Mouse (Mus musculus) layer of hippocampus, postnatal 10 days (tissue): ENCODE results near the gene Sh2b2. TPM values are rescaled to one million over a fixed set of nuclear protein-coding genes. Genes with fewer than 3 reads are reported as not detected.
"Not testable (repeated sequence)": the region's sequence is repeated elsewhere in the genome, so short reads cannot be mapped to it uniquely, and the experiment has no call there.

Experiments used
- DNase-seq, 2 experiments: peaks; one replicate each; pipeline ENCODE4 v3.0.0; 2021; ENCODE audit warnings: low spot score in 2 of 2
- total RNA-seq, 2 experiments: library from RNA; stranded (reverse); gene quantifications; 2 replicates each; pipeline ENCODE4 v1.2.3; 2021

Sh2b2 gene
- total RNA-seq, 2 experiments from 2014 or later: 13.2 to 13.4 TPM

DNA sequence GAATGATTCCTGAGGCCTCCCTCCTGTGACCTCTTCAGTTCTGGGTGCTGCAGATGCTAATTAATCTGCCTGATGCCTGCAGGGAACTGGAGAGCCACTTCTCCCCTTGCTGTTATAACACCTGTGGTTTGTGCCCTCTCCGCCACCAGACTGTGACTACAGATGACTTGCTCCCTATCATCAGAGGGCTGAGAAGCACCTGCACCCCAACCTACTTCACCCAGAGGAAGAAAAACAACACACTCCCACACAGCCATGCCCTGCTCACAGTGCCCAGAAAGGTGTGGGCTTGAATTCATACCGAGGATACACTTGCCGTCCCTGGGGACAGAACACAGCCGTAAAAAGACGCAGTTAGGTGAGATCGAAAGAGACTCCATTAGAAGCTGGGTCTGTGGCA is 5.2 kb downstream of the Sh2b2 start:
- no peak for DNase-seq

DNA sequence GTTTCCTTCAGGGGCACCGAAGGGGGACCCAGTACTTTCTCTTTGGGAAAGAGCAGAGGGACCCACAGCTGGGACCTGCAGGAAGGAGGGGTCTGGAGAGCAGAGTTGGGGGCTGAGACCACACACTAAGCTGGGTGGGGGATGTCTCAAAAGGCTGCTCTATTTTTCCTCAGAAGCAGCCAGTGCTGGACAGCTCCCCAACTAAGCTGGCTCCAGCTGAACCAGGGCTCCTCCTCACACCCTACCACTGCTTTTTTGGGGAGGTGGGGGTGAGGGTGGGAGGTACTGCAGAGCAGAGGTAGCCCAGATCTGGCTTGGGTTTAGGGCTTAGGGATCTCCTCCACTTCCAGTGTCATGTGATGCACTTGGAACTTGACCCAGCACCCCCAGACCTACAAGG is 6.0 kb downstream of the Sh2b2 start:
- no peak for DNase-seq

DNA sequence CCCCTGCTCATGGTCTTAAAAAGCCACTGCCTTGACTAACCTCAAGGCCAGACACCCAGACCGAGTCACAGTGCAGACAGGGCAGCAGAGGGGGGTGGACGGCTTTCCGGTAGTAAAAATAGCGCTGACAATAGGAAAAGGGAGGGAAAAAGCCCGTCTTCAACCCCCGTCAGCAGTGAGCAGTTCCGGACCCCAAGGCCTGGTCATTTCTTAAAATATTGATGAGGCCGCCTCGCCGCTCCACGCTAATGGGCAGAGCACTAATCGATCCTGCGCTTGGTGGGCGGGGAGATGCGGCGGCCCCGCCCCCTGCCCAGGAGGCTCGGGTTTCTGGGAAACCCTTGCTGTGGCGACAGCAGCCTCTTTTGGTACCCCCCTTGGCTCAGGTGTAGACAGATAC is 8.7 kb downstream of the Sh2b2 start:
- peak in 1 of 2 experiments; percentile 27 for DNase-seq

DNA sequence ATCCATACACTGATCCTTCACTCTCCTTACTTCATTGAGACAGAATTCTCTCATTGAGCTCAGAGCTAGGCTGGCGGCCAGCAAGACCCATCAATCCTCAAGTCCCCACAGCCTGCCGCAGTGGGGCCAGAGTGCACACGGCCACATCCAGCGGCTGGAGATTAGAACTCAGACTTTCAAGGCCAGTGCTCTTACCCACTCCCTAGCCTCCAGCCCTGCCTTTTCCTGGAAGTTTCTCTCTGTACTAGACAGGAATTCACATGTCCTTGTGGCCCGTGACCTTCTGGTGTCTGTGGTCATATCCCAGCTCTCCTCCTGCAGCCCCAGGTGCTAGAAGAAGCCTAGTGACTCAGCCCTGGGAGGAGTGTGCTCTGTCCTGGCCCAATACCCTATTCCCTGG is 9.7 kb downstream of the Sh2b2 start:
- no peak for DNase-seq

DNA sequence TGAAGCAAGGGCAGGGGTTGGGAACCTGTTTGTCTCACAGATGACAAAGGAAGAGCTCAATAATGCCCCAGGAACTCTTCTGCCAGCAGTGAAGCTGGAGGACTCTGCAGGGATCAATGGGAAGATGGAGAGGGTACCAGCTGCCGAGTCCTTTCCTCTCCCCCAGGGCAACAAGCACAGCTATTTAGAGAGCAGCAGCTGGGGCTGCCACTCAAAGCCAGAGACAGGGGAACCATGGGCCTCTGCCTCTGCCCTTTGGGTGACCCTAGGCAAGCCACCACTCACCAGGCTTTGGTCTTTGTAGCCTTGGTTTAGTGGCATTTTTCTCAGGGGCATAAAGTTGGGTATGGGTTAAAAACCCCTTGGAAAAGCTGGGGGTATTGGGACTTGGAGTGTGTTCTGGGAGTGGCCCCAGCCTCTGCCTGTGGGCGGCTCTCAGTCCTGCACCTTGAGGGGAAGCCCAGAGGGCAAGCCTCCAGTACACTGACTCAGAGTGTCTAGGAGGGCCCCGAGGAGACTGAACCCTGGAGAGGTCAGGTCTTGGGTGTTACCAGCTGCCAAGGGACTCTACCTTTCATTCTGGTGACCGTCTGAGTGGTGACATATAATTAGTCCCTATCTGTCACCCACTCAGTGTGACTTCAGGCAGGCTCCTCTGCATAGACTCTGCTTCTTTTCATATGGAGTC is 15.9 kb downstream of the Sh2b2 start:
- no peak for DNase-seq

DNA sequence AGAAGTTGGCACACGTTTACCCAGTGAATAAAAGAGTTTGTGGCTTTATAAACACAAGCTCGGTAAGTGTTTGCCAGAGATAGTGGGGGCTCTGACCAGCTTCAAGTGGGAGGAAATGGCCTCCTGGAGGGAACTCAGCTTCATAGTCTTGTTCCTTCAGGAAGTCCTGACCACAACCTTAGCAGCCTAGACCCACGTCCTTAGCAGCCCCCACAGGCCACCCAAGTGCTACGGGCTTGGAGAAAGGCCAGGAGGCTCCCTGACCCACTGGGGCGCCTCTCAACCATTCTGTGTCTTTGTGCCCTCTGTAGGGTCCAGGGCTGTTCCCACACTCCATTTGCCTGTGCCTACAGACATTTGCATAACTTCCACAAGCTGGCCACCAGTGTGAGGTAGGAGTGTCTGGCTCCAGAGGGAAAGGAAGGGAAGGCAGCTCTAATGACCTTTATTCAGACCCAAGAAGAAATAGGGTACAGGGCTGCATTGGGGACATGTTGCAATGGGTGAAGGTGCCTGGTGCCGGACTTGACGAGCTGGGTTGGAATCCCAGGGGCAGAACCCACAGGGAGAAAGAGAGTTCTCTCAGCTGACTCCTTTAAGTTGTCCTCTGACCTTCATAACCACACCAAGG is 20.0 kb downstream of the Sh2b2 start:
- DNase-seq: no peak

DNA sequence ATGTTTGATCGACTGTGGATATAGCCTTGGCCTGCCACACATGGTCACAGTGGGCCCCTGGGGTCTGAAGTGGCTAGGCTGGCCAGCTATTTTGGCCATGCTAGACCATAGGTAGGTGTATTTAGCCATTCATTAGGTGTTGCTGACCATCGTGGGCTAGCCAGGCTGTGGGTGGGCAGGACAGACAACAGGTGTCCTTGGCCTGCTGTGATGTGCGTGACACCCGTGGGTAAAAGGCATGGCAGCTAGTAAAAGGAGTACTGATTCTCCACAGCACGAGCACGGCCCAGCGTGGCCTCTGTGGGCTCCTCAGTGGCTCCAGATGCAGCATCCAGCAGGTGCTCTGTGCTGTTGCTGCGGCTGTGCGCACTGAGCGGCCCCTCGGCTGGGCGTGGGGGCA is 27.8 kb downstream of the Sh2b2 start:
- DNase-seq: no peak

DNA sequence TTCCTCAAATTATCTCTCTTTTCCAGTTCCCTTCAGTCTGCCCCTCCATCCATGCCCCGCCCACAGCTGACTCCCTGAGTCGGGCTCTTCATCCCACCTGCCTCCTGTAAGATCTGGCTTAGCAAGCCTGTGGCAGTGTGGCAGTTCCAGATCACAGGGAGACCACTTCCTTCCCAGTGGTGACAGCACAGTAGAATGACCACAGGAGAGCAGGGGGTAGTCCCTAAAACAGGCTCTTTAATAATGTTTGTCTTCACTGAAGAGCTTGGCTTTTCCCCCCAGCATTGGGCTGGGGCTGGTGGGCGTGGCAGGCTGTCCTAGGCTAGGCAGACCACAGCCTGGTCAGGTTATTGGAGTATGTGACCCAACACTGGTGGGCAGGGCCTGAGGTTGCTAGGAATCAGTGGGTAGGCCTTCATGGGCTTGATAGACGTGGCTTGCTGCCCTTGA is 28.4 kb downstream of the Sh2b2 start:
- DNase-seq: no peak

DNA sequence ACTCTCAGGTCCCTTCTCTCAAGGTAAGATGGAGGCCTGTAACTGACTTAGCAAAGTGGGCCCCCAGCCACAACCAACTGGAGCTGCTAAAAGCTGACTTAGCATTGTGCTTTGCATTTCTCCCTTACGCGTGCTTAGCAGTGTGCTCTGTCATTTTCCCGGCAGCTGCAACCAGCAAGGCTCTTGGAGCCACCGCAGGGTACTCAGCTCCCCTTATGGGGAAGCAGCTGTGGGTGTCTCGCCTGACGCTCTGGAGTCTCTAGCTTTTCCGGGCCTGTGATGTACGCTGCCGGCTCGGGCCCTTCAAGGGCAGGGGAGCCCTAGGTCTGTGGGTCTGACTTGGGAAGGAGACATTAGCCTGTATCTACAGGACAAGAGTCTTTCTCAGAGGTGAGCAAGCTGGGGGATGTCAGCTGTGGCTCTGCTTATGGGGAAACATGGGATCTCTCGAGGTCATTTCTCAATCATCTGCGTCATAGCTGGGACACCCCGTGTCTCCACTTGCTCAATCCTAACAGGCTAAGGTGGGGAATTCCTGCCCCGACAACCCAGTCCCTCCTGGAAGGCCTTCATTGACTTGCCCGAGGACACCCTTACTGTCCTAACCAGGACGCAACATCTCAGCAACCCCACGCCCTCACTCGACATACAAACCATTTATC is 29.2 kb downstream of the Sh2b2 start:
- no peak for DNase-seq

DNA sequence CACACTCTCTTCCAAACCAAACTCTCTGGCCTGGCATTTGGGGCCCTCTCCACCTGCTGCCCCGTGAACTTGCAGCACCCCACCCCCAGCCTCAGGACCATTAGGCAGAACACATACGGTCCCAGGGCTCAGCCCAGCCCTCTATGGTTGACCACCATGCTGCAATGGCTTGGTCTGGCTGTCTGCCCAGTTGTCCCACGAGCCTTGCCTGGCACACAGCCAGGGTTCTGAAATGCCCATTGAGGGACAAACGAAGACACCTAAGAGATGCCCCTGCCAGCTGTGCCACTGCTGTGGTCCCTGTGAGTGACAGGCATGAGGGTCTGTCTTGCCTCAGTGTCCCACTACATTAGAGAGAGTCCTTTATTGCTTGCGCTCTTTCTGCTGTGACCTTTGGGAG is 30.4 kb downstream of the Sh2b2 start:
- no peak for DNase-seq

DNA sequence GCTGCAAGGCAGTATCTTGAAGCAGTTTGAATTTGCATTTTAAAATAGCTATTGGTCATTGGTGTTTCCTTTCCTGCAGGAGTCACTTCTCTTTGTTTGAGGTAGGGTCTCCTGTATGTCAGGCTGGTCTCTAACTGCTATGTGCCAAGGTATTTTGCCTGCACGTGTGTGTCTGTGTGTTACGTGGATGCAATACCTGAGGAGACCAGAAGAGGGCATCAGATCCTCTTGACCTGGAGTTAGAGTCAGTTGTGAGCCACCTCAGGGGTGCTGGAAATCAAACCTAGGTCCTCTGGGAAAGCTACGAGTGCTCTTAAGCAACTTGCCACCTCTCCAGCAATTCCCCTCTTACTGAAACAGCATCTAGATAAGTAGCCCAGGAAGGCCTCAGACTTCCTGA is 31.1 kb downstream of the Sh2b2 start:
- no peak for DNase-seq

DNA sequence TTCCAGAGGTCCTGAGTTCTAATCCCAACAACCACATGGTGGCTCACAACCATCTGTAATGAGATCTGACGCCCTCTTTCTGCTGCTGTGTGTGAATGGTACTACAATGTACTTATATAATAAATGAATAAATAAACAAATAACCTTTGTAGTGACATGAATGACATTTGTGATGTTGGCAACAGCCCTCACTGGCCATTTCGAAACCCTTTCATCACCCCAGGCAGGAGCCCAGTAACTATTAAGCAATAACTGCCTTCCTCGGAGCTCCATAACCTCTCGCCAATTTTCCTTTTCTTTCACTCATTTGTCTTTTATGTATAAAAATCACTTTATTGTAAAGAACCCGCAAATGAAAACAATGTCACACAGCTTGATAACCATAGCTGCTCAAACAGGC is 32.6 kb downstream of the Sh2b2 start:
- no peak for DNase-seq

DNA sequence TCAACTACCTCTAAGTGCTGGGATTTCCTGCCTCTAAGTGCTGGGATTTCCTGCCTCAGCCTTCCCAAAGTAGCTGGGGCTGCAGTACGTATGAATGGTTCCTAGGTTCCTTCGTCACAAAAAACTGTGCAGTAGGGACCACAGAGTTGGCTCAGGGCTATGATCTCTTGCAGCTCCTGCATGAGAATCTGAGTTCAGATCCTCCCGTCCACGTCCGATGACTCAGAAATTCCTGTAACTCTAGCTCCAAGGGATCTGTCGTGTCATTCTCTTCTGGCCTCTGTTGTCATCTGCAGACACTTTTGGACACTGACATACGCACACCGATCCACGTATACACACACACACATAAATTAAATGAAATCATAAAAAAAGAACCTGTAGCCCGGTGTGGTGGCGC is 33.6 kb downstream of the Sh2b2 start:
- no peak for DNase-seq

DNA sequence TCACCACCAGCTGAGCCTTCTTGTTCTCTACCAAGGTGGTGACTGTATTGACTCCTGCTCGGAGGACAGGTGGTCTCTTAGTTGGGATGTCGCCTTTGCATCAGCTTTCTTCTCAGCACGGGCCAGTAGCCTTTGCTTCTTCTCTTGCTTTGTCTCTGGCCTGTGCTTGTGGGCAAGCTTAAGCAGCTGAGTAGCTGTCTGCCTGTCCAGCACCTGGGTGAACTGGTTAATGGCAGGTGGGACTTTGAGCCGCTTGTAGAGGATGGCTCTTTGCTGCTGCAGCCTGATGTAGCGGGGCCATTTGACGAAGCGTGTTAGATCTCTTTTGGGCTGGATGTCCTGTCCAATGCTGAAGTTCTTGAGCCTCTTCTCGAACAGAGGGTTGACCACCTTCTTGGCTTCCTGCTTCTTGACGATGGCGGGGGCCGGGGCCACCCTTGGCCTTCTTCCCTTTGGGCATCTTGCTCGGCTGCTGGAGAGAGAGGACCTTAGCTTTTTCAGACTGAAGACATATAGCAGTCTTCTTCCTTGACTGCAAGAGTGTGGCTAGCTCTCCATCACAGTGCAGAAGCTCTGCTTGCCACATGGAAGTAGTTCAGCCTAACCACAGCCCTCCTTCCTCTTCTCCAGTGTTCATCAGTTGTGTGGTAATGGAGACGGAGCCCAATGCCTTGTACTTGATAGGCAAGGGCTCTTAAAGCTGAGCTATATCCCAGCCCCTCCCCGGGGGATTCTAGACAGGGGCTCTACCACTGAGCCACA is 34.8 kb downstream of the Sh2b2 start:
- DNase-seq: not testable (repeated sequence)

DNA sequence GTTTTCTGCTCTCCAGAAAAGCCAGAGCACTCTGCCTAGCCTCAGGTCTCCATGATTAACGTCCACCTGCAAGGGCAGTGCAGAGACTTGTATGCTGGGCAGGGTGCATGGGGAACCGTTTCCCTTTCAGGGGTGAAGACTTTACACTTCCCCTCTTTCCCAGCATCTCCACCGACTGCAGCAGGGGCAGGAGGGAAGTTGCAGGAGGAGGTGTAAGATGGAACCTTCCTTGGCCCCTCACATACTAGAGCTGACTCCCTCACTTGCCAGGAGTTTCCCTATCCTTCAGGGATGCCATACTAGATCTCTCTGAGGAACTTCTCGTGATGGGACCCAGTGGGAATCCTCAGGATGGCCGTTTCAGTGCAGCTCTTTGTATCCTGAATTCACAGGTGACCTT is 35.8 kb downstream of the Sh2b2 start:
- DNase-seq: no peak

DNA sequence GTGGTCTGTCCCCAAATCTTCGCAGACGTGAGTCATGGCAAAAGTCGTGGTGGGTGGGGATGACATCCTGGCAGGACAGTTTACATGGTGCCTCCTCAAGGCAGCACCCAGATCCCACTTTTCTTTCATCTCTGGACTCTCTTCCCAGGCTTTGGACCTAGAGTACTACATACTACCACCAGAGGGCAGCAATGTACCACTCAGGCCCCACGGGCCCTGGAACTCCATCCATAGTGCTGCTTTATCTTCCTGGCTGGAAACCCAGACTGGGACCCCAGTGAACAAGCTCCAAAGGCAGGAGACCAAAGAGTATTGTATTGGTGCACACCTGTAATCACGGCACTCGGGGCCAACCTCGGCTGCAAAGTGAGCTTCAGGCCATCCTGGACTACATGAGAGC is 44.5 kb downstream of the Sh2b2 start:
- DNase-seq: peak; percentile 73 to 79

DNA sequence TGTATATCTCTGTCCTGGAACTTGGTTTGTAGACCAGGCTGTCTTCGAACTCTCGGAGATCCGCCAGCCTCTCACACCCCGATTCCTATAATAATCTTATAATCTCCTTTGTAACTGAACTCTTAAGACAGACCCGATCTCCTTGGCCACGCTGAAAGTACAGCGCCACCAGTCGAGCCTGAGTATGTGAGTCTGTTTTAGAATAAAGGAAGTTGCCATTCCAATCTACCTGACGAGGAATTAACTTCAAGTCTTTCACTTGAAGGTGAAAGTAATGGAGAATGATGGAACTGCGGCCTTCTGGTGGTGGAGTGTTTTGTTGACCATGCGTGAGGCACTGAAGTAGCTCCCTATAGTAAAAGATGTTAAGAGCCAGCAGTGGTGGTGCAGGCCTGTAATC is 46.8 kb downstream of the Sh2b2 start:
- no peak for DNase-seq

DNA sequence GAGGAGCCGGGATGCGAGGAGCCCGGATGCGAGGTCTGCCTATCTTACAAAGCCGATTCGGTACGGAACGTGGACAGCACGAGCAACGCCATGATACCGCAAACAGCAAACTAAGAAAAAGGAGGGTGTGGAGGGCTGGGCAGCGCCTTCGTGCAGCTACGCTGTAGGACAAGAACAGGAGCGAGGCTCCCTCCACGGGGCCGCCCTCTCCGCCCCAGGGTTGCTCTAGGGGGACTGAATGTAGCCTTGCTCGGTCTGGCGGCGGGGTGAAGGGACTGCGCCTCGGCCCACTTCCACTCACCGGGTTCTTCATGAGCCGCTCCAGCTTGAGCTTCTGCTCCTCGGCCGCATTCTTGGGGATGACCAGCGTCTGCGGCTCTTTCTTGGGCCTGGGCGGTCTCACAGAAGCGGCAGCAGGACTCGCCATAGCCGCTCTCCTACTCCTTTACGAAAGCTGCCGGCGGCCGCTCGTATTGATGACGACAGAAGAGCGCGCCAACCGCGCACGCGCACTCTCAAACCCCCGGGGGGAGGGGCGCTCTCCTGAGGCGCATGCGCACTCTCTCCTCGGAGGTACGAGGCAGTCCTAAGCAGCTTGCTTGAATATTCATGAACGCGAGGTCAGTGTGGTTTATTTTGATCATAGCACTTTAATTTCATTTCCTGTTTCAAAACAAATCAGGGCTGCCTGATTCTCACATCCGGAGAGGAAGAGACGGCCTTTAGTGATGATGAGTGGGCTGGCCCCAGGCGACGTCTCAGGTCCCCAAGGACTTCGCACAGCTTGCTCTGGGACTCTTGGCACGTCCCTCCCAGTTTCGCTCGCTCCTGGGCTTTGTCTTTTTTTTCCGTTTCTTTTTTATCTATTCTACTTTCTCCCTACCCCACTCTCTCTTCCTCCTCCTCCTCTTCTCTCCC is 47.6 kb downstream of the Sh2b2 start, which contains the start of gene Prkrip1:
Prkrip1 (minus strand) TSS at position 490 of the 918 bp plus-strand sequence.
- DNase-seq: peak; percentile 95 to 96

DNA sequence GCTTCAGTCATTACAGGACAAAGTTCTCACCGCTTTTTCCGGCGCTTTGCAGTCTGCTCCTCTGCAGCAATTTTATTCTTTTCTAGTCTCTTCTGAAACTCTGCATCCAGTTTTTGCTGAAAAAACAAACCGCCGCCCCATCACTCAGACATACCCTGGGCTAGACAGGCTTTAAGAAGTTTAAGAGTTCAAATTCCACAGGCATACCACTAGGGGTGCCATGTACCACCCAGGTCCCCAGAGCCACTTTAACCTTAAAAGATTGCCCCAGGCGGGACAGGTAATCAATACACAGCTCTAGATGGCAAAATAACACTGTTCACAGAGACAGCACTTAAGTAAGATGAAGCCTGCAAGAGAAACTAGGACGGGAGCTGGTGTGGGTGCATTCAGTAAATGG is 54.5 kb downstream of the Sh2b2 start:
- DNase-seq: no peak

DNA sequence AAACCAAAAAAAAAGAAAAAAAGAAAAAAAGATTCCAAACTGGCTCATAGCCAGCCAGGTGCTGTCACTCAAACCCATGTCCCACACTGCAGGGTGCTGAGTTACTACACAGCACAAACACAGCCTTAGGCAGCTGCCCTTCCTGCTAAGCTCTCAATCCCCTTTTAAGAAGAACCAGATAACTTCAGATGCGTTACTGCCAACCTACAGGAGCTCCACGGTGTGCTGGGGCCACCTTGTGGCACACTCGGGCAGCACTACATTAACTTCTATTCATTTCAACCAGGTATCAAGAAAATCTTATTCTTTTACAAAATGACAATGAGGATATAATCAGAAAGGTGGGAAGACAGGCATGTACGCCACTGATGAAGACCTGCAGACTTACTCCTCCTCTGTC is 59.6 kb downstream of the Sh2b2 start:
- DNase-seq: peak; percentile 63 to 70

DNA sequence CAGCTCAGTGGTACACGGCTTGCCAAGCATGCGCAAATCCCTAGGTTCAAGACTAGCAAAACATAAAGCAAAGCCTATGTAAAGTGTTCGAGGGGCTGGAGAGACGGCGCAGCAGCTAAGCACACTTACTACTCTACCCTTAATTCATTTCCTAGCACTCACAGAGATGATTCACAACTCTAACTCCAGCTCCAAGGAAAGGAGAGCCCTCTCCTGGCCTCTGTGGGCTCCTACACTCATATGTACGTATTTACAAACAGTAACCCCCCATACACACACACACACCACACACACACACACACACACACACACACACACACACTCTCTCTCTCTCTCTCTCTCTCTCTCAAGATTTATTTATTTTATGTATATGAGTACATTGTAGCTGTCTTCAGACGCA is 62.6 kb downstream of the Sh2b2 start:
- no peak for DNase-seq
